Mouse (Mus musculus) hindbrain, embryonic 14.5 days (tissue): ENCODE results near the gene Shank2. TPM values are rescaled to one million over a fixed set of nuclear protein-coding genes. Genes with fewer than 3 reads are reported as not detected.
A peak's percentile ranks its signal among the peaks of the same experiment; 100 is the strongest.

Experiments
- ATAC-seq: fragments of 200-750 bp; cut with Nextera tagmentation; 2 replicates; pipeline ENCODE4 v1.8.0; 2017; ENCODE audit warnings: moderate number of reproducible peaks, mild to moderate bottlenecking, moderate TSS enrichment, moderate library complexity; ENCODE audit not compliant: low FRiP score
- DNase-seq: peaks from one replicate; pipeline ENCODE4 v3.0.0-alpha.2; 2015; ENCODE audit warnings: low spot score
- H3K27ac ChIP-seq: fragments of 300-500 bp; sonication (generic); 2 replicates; pipeline ENCODE4 v1.5.1; 2014; ENCODE audit warnings: mild to moderate bottlenecking, moderate library complexity
- H3K27me3 ChIP-seq: fragments of 300-500 bp; sonication (generic); 2 replicates; pipeline ENCODE4 v1.6.1; 2014; ENCODE audit warnings: mild to moderate bottlenecking, low read length, mixed read lengths; ENCODE audit not compliant: control insufficient read depth, insufficient read depth
- H3K36me3 ChIP-seq: fragments of 300-500 bp; sonication (generic); replicated peaks from 2 replicates; pipeline ENCODE4 v1.6.1; 2014; ENCODE audit not compliant: control insufficient read depth, insufficient read depth
- H3K4me1 ChIP-seq: fragments of 300-500 bp; sonication (generic); replicated peaks from 2 replicates; pipeline ENCODE4 v1.6.1; 2014; ENCODE audit warnings: antibody characterized with exemption, low read length, mixed read lengths; ENCODE audit not compliant: control insufficient read depth, insufficient read depth
- H3K4me2 ChIP-seq: fragments of 300-500 bp; sonication (generic); replicated peaks from 2 replicates; pipeline ENCODE4 v1.6.1; 2014; ENCODE audit warnings: mild to moderate bottlenecking, moderate library complexity
- H3K4me3 ChIP-seq: fragments of 300-500 bp; sonication (generic); replicated peaks from 2 replicates; pipeline ENCODE4 v1.5.1; 2014; ENCODE audit warnings: mild to moderate bottlenecking, low read length
- H3K9ac ChIP-seq: fragments of 300-500 bp; sonication (generic); 2 replicates; pipeline ENCODE4 v1.6.1; 2014
- H3K9me3 ChIP-seq: fragments of 300-500 bp; sonication (generic); 2 replicates; pipeline ENCODE4 v1.6.1; 2016; ENCODE audit warnings: low read length; ENCODE audit not compliant: control insufficient read depth
- WGBS: fragments of 180-500 bp; shearing (Covaris S2); extraction: QIAGEN DNeasy Blood & Tissue Kit; methylation state at CpG from one replicate; pipeline ENCODE4 v1.1.7; 2014; 5-methylcytosine and 5-hydroxymethylcytosine counted together
- polyA plus RNA-seq: library from polyadenylated mRNA; unstranded; fragments of >200 nt; fragmentation: Nextera tagmentation; extraction: Ambion mirVana; gene quantifications from 2 replicates; pipeline ENCODE4 v1.2.1, GENCODE M21; 2014

The Shank2 gene
- polyA plus RNA-seq, 1 experiment from 2014 or later, result 11.3 TPM

- Histone ChIP-seq H3K9me3 (no peaks in the 10 kb centered on the region), H3K27me3 (no peaks in the 10 kb centered on the region), H3K4me2 (no peak overlapping the region), H3K27ac (no peak overlapping the region), H3K9ac (no peak overlapping the region), H3K4me3 (no peak overlapping the region), H3K36me3 (no peaks in the 10 kb centered on the region), H3K4me1 (peaks cover under 1% of the 10 kb centered on the region; the same call in 1 of the 2 replicates)
- WGBS, result 83% methylated on average over 3 of the region's 3 CpGs
- no peak for ATAC-seq
- DNase-seq, result no peak
Measured at GRCm38 (mm10) chr7:144246271-144246670, 244.5 kb downstream of the Shank2 start.

DNA sequence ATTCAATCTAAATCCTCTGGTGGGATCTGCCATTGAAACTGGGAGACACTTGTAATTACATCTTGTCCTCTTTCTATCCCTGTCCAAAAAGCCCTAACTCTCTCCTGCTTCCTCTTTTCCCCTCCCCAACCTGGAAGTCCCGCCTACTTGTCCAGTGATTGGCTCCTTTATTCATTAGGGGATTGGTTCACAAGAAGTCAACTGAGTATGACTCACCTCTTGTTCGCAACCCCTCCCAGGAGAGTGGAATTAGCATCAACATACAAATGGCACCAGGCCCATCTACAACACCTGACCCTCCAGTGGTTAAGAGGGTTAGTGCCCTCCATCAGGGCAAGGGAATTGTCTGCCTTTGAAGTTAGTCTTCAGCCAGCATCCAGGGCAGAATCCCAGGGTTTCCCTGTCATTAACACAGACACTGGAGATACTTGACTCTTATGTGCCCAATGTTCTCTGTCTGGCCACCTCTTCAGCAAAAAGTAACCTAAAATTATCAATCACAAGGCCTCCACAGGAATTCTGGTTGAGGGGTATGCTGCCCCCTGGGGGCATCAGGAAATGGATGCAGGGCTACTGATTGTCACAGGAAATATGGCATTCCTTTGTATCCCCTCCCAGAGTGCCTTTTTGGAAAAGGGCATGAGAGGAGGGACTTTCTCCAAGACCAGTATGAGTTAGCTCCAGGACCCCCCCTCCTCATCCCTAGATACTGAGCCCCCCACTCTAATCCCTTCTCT lies 247.1 kb downstream of the Shank2 start:
- Histone ChIP-seq H3K4me3 (no peak overlapping the region), H3K4me2 (no peak overlapping the region), H3K9ac (no peak overlapping the region), H3K27me3 (no peaks in the 10 kb centered on the region), H3K27ac (no peak overlapping the region), H3K4me1 (no peaks in the 10 kb centered on the region), H3K9me3 (no peaks in the 10 kb centered on the region), H3K36me3 (no peaks in the 10 kb centered on the region)
- no peak for DNase-seq
- no peak for ATAC-seq
- 49% methylated on average over 2 of the region's 2 CpGs for WGBS

DNA sequence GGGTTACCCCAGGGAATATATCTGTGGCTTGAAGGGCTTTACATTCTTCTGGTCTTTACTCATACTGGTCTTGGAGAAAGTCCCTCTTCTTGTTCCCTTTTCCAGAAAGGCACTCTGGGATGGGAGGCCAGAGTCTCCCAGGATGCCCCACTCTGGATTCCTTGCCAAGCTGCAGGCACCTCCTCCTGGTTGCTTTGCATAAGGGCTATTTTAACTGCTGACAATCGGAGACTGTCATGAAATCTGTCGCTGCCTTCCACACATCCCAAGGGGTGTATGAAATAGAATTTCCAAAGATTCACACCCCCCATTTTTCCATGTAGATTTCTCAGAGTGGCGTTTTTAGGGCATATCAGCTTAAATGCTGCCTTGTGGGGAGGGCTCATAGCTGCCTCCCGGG lies 249.1 kb downstream of the Shank2 start:
- ATAC-seq, result no peak

DNA sequence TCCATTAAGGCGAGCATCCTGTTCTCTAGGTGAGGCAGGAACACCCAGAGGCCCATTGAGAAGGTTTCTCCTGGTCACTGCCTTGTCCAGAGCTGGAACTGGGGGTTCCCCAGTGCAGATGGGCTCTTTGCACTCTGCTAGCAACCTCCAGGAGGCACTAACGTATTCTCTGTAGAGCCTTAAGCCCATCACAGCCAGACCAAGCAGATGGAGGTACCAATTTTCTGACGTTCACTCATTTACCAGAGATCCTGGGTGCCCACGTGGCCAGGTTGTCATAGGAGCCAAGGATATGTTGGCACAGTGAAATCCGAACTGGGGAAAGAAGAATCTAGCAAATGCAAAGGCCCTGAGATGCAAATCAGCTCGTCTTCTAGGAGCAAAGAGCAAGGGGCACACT lies 249.5 kb downstream of the Shank2 start:
- peaks cover 4% of the 10 kb centered on the region for H3K4me1 ChIP-seq
- ATAC-seq (no peak), DNase-seq (no peak)
- no peak overlapping the region for H3K27ac ChIP-seq
- no peak overlapping the region for H3K4me3 ChIP-seq
- WGBS, result 54% methylated on average over 6 of the region's 6 CpGs
- H3K9ac ChIP-seq, result no peak overlapping the region
- no peaks in the 10 kb centered on the region for H3K27me3 ChIP-seq
- H3K4me2 ChIP-seq, result no peak overlapping the region
- no peaks in the 10 kb centered on the region for H3K36me3 ChIP-seq
- H3K9me3 ChIP-seq, result no peaks in the 10 kb centered on the region

More for the DNA sequence above, 249.1 kb downstream of the Shank2 start:
- Histone ChIP-seq H3K36me3 (no peaks in the 10 kb centered on the region), H3K4me1 (peaks cover 4% of the 10 kb centered on the region), H3K9ac (no peak overlapping the region), H3K9me3 (no peaks in the 10 kb centered on the region), H3K27ac (no peak overlapping the region), H3K27me3 (no peaks in the 10 kb centered on the region), H3K4me3 (no peak overlapping the region), H3K4me2 (no peak overlapping the region)
- no peak for DNase-seq
- 73% methylated on average over 4 of the region's 4 CpGs for WGBS

DNA sequence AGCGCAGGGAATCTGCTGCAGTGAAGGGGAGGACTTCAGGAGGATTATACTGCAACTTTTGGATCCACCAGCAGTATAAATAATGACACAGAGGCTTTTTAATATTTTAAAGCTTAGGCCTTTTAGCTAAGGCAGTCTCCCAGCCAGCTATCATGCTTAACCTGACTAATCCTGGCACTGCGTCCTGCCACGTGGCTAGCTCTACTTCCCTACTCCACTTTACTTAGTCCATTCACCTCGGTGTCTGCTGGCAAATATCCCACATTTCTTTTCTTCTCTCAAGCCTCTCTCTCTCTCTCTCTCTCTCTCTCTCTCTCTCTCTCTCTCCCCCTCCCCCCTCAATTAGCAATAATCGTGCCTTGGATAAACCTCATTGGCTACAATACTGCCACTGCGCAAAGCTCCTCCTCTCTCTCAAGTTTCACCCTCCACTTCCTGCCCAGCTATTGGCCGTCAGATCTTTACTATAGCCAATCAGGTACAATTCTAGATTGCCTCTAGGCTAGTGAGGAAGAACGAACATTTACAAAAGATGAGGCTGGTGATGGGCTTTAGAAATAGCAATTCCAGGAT lies 253.0 kb downstream of the Shank2 start:
- no peaks in the 10 kb centered on the region for H3K36me3 ChIP-seq

GRCm38 (mm10) chr7:144257821-144258220 lies 256.1 kb downstream of the Shank2 start:
- H3K27ac ChIP-seq, result peak overlapping the region; percentile 57; the same call in 1 of the 2 replicates
- no peaks in the 10 kb centered on the region for H3K27me3 ChIP-seq
- H3K9ac ChIP-seq, result no peak overlapping the region
- no peak overlapping the region for H3K4me3 ChIP-seq
- no peak overlapping the region for H3K4me2 ChIP-seq
- no peak for ATAC-seq
- H3K36me3 ChIP-seq, result 0 out of 2 replicates have a peak, but pooled peaks cover 4% of the 10 kb centered on the region
- DNase-seq, result no peak
- no peaks in the 10 kb centered on the region for H3K9me3 ChIP-seq
- 59% methylated on average over 7 of the region's 7 CpGs for WGBS
- H3K4me1 ChIP-seq, result peaks cover 15% of the 10 kb centered on the region

More for the DNA sequence above, 253.0 kb downstream of the Shank2 start:
- peak; percentile 61; the same call in 1 of the 2 replicates for ATAC-seq
- no peak overlapping the region for H3K4me3 ChIP-seq
- H3K9me3 ChIP-seq, result no peaks in the 10 kb centered on the region
- H3K9ac ChIP-seq, result no peak overlapping the region
- DNase-seq, result no peak
- H3K4me1 ChIP-seq, result peaks cover 15% of the 10 kb centered on the region
- no peaks in the 10 kb centered on the region for H3K27me3 ChIP-seq
- no peak overlapping the region for H3K4me2 ChIP-seq
- 38% methylated on average over 8 of the region's 8 CpGs for WGBS
- 0 out of 2 replicates have a peak overlapping the region, but pooled peaks have one; percentile 29 for H3K27ac ChIP-seq

DNA sequence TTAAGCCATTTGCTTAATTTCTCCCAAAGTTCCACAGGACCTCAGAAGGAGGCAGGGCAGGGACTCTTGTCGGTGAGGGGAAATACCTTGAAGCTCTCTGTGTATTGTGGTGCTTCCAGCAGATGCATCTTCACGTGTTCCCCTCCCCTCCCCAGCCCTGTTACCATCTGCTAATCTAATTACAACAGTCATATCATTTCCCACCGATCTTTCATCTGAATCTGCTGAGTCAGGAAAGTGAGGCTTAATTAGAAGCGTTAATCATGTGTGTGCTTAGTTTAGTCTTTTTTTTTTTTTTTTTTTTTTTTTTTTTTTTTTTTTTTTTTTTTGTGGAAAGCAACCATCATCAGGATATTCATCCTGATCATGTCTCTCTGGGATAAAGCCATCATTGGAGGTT lies 256.6 kb downstream of the Shank2 start:
- peaks cover 15% of the 10 kb centered on the region for H3K4me1 ChIP-seq
- DNase-seq (peak; percentile 60), ATAC-seq (no peak)
- no peak overlapping the region for H3K4me2 ChIP-seq
- WGBS, result 44% methylated on average over 4 of the region's 4 CpGs
- H3K4me3 ChIP-seq, result no peak overlapping the region
- no peaks in the 10 kb centered on the region for H3K27me3 ChIP-seq
- H3K27ac ChIP-seq, result no peak overlapping the region
- H3K36me3 ChIP-seq, result 0 out of 2 replicates have a peak, but pooled peaks cover 4% of the 10 kb centered on the region
- H3K9me3 ChIP-seq, result no peaks in the 10 kb centered on the region
- H3K9ac ChIP-seq, result no peak overlapping the region

- DNase-seq, result no peak
- WGBS, result 85% methylated on average over 6 of the region's 6 CpGs
- Histone ChIP-seq H3K9me3 (no peaks in the 10 kb centered on the region), H3K27ac (no peak overlapping the region), H3K4me1 (peaks cover 6% of the 10 kb centered on the region), H3K36me3 (0 out of 2 replicates have a peak, but pooled peaks cover 4% of the 10 kb centered on the region), H3K4me3 (no peak overlapping the region), H3K27me3 (no peaks in the 10 kb centered on the region), H3K9ac (no peak overlapping the region), H3K4me2 (no peak overlapping the region)
- ATAC-seq, result no peak
Measured at GRCm38 (mm10) chr7:144262666-144263065, 260.9 kb downstream of the Shank2 start.

- ATAC-seq (no peak), DNase-seq (no peak)
Measured at GRCm38 (mm10) chr7:144266745-144267144, 265.0 kb downstream of the Shank2 start.

More at GRCm38 (mm10) chr7:144266745-144267144, 265.0 kb downstream of the Shank2 start:
- no peaks in the 10 kb centered on the region for H3K4me1 ChIP-seq
- no peak overlapping the region for H3K27ac ChIP-seq
- WGBS, result 73% methylated on average over 7 of the region's 7 CpGs
- H3K9ac ChIP-seq, result no peak overlapping the region
- no peaks in the 10 kb centered on the region for H3K27me3 ChIP-seq
- no peak overlapping the region for H3K4me3 ChIP-seq
- H3K4me2 ChIP-seq, result no peak overlapping the region
- no peaks in the 10 kb centered on the region for H3K9me3 ChIP-seq
- H3K36me3 ChIP-seq, result 0 out of 2 replicates have a peak, but pooled peaks cover 4% of the 10 kb centered on the region
